Mouse (Mus musculus) kidney, postnatal 0 days (tissue): Measurements from ENCODE around the gene Ahdc1. TPM values are rescaled to one million over a fixed set of nuclear protein-coding genes. Genes with fewer than 3 reads are reported as not detected.

ENCODE experiments used
- ATAC-seq: fragments of 200-750 bp; cut with Nextera tagmentation; replicated peaks from 2 replicates; pipeline ENCODE4 v1.8.0; 2017; ENCODE audit warnings: low read depth, moderate number of reproducible peaks, moderate TSS enrichment, moderate library complexity; ENCODE audit not compliant: low FRiP score
- DNase-seq: peaks from one replicate; pipeline ENCODE4 v3.0.0-alpha.2; 2016; ENCODE audit warnings: low spot score
- H3K27ac ChIP-seq: fragments of 300-500 bp; sonication (generic); 2 replicates; pipeline ENCODE4 v1.5.1; 2014; ENCODE audit warnings: mild to moderate bottlenecking
- H3K27me3 ChIP-seq: fragments of 300-500 bp; sonication (generic); 2 replicates; pipeline ENCODE4 v1.6.1; 2014; ENCODE audit warnings: low read length, mixed read lengths; ENCODE audit not compliant: insufficient read depth
- H3K36me3 ChIP-seq: fragments of 300-500 bp; sonication (generic); 2 replicates; pipeline ENCODE4 v1.6.1; 2014; ENCODE audit warnings: low read length, mixed read lengths; ENCODE audit not compliant: insufficient read depth
- H3K4me1 ChIP-seq: fragments of 300-500 bp; sonication (generic); replicated peaks from 2 replicates; pipeline ENCODE4 v1.6.1; 2014; ENCODE audit warnings: antibody characterized with exemption, low read length, mixed read lengths; ENCODE audit not compliant: insufficient read depth
- H3K4me2 ChIP-seq: fragments of 300-500 bp; sonication (generic); 2 replicates; pipeline ENCODE4 v1.6.1; 2014; ENCODE audit warnings: mild to moderate bottlenecking, low read length, moderate library complexity, mixed read lengths
- H3K4me3 ChIP-seq: fragments of 300-500 bp; sonication (generic); replicated peaks from 2 replicates; pipeline ENCODE4 v1.5.1; 2014; ENCODE audit warnings: low read depth, low read length
- H3K9ac ChIP-seq: fragments of 300-500 bp; sonication (generic); 2 replicates; pipeline ENCODE4 v1.6.1; 2014; ENCODE audit warnings: low read depth, low read length
- H3K9me3 ChIP-seq: fragments of 300-500 bp; sonication (generic); replicated peaks from 2 replicates; pipeline ENCODE4 v1.6.1; 2016; ENCODE audit warnings: low read length, inconsistent platforms, mixed read lengths
- CTCF ChIP-seq: IDR thresholded peaks from 2 replicates; pipeline ENCODE4 v1.5.1; 2016; ENCODE audit warnings: antibody characterized with exemption, low read depth, mild to moderate bottlenecking, moderate library complexity
- WGBS: fragments of 180-500 bp; shearing (Covaris S2); extraction: QIAGEN DNeasy Blood & Tissue Kit; methylation state at CpG from one replicate; pipeline ENCODE4 v1.1.7; 2014; 5-methylcytosine and 5-hydroxymethylcytosine counted together
- polyA plus RNA-seq: library from polyadenylated mRNA; unstranded; fragments of >200 nt; fragmentation: Nextera tagmentation; extraction: Ambion mirVana; gene quantifications from 2 replicates; pipeline ENCODE4 v1.2.1, GENCODE M21; 2015

Ahdc1 gene
- polyA plus RNA-seq, 1 experiment from 2014 or later: 6.4 TPM

GRCm38 (mm10) chr4:133057389-133058122 is 46.5 kb downstream of the Ahdc1 start:
- H3K27me3 ChIP-seq: no peaks in the 10 kb centered on the region
- H3K4me1 ChIP-seq: peaks cover 25% of the 10 kb centered on the region
- H3K9ac ChIP-seq: peak overlapping the region; percentile 40; the same call in 1 of the 2 replicates
- H3K4me3 ChIP-seq: no peak overlapping the region
- no peaks in the 10 kb centered on the region for H3K9me3 ChIP-seq
- peak overlapping the region; percentile 37 for H3K4me2 ChIP-seq
- WGBS: 5% methylated on average over 7 of the region's 7 CpGs
- ATAC-seq: peak; percentile 65
- peak overlapping the region; percentile 90 for H3K27ac ChIP-seq
- peaks cover 20% of the 10 kb centered on the region for H3K36me3 ChIP-seq
- peak; percentile 85 for DNase-seq
- TF ChIP-seq CTCF: 0 out of 2 replicates have a peak, but pooled peaks have one; percentile 3

- no peak overlapping the region for H3K9ac ChIP-seq
- H3K9me3 ChIP-seq: no peaks in the 10 kb centered on the region
- ATAC-seq (no peak), DNase-seq (no peak)
- no peak overlapping the region for H3K4me3 ChIP-seq
- H3K36me3 ChIP-seq: peaks cover 23% of the 10 kb centered on the region
- H3K27ac ChIP-seq: peak overlapping the region; percentile 90
- WGBS: 81% methylated on average over 4 of the region's 4 CpGs
- no peaks in the 10 kb centered on the region for H3K27me3 ChIP-seq
- H3K4me2 ChIP-seq: 0 out of 2 replicates have a peak overlapping the region, but pooled peaks have one; percentile 37
- no peak for TF ChIP-seq CTCF
- H3K4me1 ChIP-seq: peaks cover 25% of the 10 kb centered on the region
Measured at GRCm38 (mm10) chr4:133058123-133058453, 47.0 kb downstream of the Ahdc1 start.

- Histone ChIP-seq H3K4me3 (no peak overlapping the region), H3K36me3 (peaks cover 30% of the 10 kb centered on the region), H3K9ac (no peak overlapping the region), H3K27ac (peak overlapping the region; percentile 90), H3K9me3 (no peaks in the 10 kb centered on the region), H3K4me1 (peaks cover 25% of the 10 kb centered on the region), H3K27me3 (no peaks in the 10 kb centered on the region), H3K4me2 (no peak overlapping the region)
- WGBS: 63% methylated on average over 11 of the region's 11 CpGs
- ATAC-seq (no peak), DNase-seq (no peak)
- TF ChIP-seq CTCF: no peak
Measured at GRCm38 (mm10) chr4:133058513-133059480, 47.7 kb downstream of the Ahdc1 start.

GRCm38 (mm10) chr4:133060702-133061101 is 49.6 kb downstream of the Ahdc1 start:
- Histone ChIP-seq H3K4me1 (peaks cover 16% of the 10 kb centered on the region), H3K9me3 (no peaks in the 10 kb centered on the region), H3K4me2 (no peak overlapping the region), H3K9ac (no peak overlapping the region), H3K4me3 (no peak overlapping the region), H3K27ac (no peak overlapping the region), H3K27me3 (no peaks in the 10 kb centered on the region), H3K36me3 (peaks cover 48% of the 10 kb centered on the region)
- ATAC-seq (no peak), DNase-seq (no peak)
- no peak for TF ChIP-seq CTCF
- WGBS: 88% methylated on average over 11 of the region's 11 CpGs

- WGBS: 92% methylated on average over 20 of the region's 20 CpGs
- Histone ChIP-seq H3K36me3 (peaks cover 54% of the 10 kb centered on the region), H3K4me2 (no peak overlapping the region), H3K27ac (no peak overlapping the region), H3K9ac (no peak overlapping the region), H3K27me3 (no peaks in the 10 kb centered on the region), H3K4me3 (no peak overlapping the region), H3K4me1 (peaks cover 9% of the 10 kb centered on the region), H3K9me3 (no peaks in the 10 kb centered on the region)
- DNase-seq (no peak), ATAC-seq (no peak)
- no peak for TF ChIP-seq CTCF
Measured at GRCm38 (mm10) chr4:133061798-133062197, 50.7 kb downstream of the Ahdc1 start.

- Histone ChIP-seq H3K36me3 (peaks cover 58% of the 10 kb centered on the region), H3K27me3 (no peaks in the 10 kb centered on the region), H3K9me3 (no peaks in the 10 kb centered on the region), H3K4me3 (no peak overlapping the region), H3K4me2 (no peak overlapping the region), H3K27ac (no peak overlapping the region), H3K9ac (no peak overlapping the region), H3K4me1 (peaks cover 9% of the 10 kb centered on the region)
- 91% methylated on average over 14 of the region's 14 CpGs for WGBS
- ATAC-seq: no peak
- no peak for TF ChIP-seq CTCF
- DNase-seq: no peak
Measured at GRCm38 (mm10) chr4:133062286-133062685, 51.2 kb downstream of the Ahdc1 start.
